Mouse (Mus musculus): ENCODE data around the gene Glb1l2. TPM values are rescaled to one million over a fixed set of nuclear protein-coding genes. Genes with fewer than 3 reads are reported as not detected.

The Glb1l2 gene
- total RNA-seq, 1 experiment from 2014 or later = not detected

DNA sequence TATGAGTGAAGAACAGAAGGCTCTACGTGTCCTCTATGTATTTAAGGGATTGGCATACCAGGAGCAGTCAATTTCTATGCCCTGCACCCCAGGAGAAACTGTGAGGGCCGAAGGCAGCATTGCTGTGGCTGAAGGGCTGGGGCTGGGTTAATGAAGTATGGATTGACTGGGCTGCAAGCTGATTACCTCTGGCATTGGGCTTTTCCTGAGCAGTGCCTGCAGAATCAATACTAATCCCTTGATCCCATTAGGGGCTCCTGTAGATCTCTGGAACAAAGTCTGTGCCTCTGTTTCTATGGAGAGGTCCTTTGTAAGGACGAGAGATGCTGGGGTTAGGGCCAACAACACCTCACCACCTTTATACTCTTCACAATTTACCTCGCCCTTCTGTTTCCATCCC, 59.1 kb downstream of the Glb1l2 start:
- ATAC-seq (replicated peaks in 1 of 2; ENCODE audit: insufficient read depth in 1 of 2, low FRiP score in 2 of 2, low TSS enrichment in 1 of 2, low read depth in 1 of 2, poor library complexity in 2 of 2, severe bottlenecking in 2 of 2) = no peak

GRCm38 (mm10) chr9:26742817-26743216, 63.5 kb downstream of the Glb1l2 start:
- no peak for ATAC-seq (replicated peaks in 1 of 2; ENCODE audit: insufficient read depth in 1 of 2, low FRiP score in 2 of 2, low TSS enrichment in 1 of 2, low read depth in 1 of 2, poor library complexity in 2 of 2, severe bottlenecking in 2 of 2)

DNA sequence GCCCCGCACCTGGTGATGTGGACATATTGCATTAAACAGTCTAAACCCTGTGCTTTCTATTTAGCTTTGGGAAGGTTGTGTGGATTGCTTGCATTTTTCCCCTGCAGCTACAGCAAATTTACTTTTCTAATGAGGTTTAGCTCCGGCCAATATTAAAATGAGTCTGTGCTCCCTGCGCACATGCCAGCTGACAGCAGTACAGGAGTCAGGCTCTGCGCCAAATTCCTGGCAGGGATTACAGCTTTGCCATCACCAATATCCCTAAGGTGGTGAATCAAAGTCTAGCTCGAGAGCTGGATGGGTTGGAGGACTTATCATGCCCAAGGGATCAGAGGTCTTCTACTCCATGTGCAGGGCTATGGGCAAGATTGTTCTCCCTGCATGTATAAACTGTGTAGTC, 69.2 kb downstream of the Glb1l2 start:
- no peak for ATAC-seq (replicated peaks in 1 of 2; ENCODE audit: insufficient read depth in 1 of 2, low FRiP score in 2 of 2, low TSS enrichment in 1 of 2, low read depth in 1 of 2, poor library complexity in 2 of 2, severe bottlenecking in 2 of 2)

GRCm38 (mm10) chr9:26733986-26734385, 72.3 kb downstream of the Glb1l2 start:
- no peak for ATAC-seq (replicated peaks in 1 of 2; ENCODE audit: insufficient read depth in 1 of 2, low FRiP score in 2 of 2, low TSS enrichment in 1 of 2, low read depth in 1 of 2, poor library complexity in 2 of 2, severe bottlenecking in 2 of 2)

DNA sequence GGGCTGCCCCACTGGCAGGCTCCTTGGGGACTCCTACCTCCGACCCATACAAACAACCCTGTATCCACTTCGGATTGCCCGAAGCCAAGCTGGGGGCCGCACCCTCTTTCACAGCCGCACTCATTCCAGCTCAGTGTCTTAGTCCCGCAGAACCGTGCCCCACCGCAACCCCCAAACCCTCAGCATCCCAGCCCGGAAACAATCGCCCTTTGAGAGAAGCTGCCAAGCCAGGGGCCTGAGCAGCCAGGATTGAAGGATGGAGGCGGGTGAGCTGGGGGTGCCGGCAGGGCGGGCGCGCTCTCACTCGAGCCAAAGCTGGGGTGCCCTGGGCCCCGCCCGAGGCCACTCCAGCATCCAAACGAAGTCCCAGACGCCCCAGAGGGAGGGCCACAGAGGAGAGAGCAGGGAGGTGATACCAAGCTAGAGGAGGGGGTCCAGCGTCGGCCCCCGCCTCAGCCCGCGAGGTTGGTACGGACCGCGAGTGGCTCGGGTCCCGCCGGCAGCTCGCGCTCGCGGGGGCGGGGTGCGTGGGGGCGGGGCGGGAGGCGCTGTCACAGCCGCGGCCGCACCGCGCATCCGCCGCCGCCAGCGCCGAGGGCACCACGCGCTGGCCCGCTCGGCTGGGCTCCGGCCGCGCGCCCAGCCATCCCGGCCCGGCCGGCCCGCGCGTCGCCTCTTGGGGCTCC, 72.9 kb downstream of the Glb1l2 start, which contains the start of gene B3gat1:
B3gat1 (plus strand) TSS at position 523 of the 686 bp plus-strand sequence.
- no peak for ATAC-seq (replicated peaks in 1 of 2; ENCODE audit: insufficient read depth in 1 of 2, low FRiP score in 2 of 2, low TSS enrichment in 1 of 2, low read depth in 1 of 2, poor library complexity in 2 of 2, severe bottlenecking in 2 of 2)

- no peak for ATAC-seq (replicated peaks in 1 of 2; ENCODE audit: insufficient read depth in 1 of 2, low FRiP score in 2 of 2, low TSS enrichment in 1 of 2, low read depth in 1 of 2, poor library complexity in 2 of 2, severe bottlenecking in 2 of 2)
Observed at GRCm38 (mm10) chr9:26728556-26728955, 77.7 kb downstream of the Glb1l2 start.

DNA sequence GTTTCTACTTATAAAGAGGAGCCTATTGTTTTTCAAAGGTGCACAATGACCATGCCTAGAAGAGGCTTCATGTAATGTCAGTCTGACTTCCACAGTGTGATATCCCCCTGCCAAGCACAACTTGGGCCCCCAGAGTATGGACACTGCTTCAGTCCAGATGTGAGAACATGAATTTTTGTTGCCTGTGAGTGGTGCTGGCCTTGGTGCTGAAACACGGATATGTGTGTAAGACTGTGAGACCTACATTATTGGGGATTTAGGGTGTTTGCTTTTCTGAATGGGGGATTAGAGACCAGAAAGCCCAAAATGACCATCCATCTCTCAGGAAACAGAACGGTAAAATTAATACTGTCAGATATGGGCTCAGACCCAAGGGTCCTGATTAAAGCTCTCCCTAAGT, 78.8 kb downstream of the Glb1l2 start:
- no peak for ATAC-seq (replicated peaks in 1 of 2; ENCODE audit: insufficient read depth in 1 of 2, low FRiP score in 2 of 2, low TSS enrichment in 1 of 2, low read depth in 1 of 2, poor library complexity in 2 of 2, severe bottlenecking in 2 of 2)

GRCm38 (mm10) chr9:26725709-26726108, 80.6 kb downstream of the Glb1l2 start:
- no peak for ATAC-seq (replicated peaks in 1 of 2; ENCODE audit: insufficient read depth in 1 of 2, low FRiP score in 2 of 2, low TSS enrichment in 1 of 2, low read depth in 1 of 2, poor library complexity in 2 of 2, severe bottlenecking in 2 of 2)

GRCm38 (mm10) chr9:26721771-26722170, 84.5 kb downstream of the Glb1l2 start:
- no peak for ATAC-seq (replicated peaks in 1 of 2; ENCODE audit: insufficient read depth in 1 of 2, low FRiP score in 2 of 2, low TSS enrichment in 1 of 2, low read depth in 1 of 2, poor library complexity in 2 of 2, severe bottlenecking in 2 of 2)

GRCm38 (mm10) chr9:26718388-26718787, 87.9 kb downstream of the Glb1l2 start:
- no peak for ATAC-seq (replicated peaks in 1 of 2; ENCODE audit: insufficient read depth in 1 of 2, low FRiP score in 2 of 2, low TSS enrichment in 1 of 2, low read depth in 1 of 2, poor library complexity in 2 of 2, severe bottlenecking in 2 of 2)

Other genes starting within 250 kb of the Glb1l2 start
- not detected in 2 replicates for gene B3gat1, start 72.7 kb downstream of the Glb1l2 start, total RNA-seq (2017)
- not detected in 2 replicates for gene Glb1l3, start 54.4 kb upstream of the Glb1l2 start, total RNA-seq (2017)
- not detected in 2 replicates for gene Gm1110, start 116.6 kb upstream of the Glb1l2 start, total RNA-seq (2017)
- gene Acad8, start 193.1 kb upstream of the Glb1l2 start, total RNA-seq (2017) = 18.1 and 19.1 TPM in 2 replicates
- gene Thyn1, start 193.2 kb upstream of the Glb1l2 start, total RNA-seq (2017) = 59.1 and 67.3 TPM in 2 replicates
- 34.8 and 45.9 TPM in 2 replicates for gene Vps26b, start 223.6 kb upstream of the Glb1l2 start, total RNA-seq (2017)
- 44.2 and 53.5 TPM in 2 replicates for gene Ncapd3, start 223.7 kb upstream of the Glb1l2 start, total RNA-seq (2017)